Mouse (Mus musculus) gastrocnemius, postnatal 25 days (tissue): ENCODE measurements at regions not wholly inside any gene's neighbourhood (a gene's known extent, or its start where the extent isn't known, plus 50 kb on each side); places are given as distances from the start of the nearest gene placed in this dataset.

Experiments used
- DNase-seq: peaks from one replicate; pipeline ENCODE4 v3.0.0; 2022

DNA sequence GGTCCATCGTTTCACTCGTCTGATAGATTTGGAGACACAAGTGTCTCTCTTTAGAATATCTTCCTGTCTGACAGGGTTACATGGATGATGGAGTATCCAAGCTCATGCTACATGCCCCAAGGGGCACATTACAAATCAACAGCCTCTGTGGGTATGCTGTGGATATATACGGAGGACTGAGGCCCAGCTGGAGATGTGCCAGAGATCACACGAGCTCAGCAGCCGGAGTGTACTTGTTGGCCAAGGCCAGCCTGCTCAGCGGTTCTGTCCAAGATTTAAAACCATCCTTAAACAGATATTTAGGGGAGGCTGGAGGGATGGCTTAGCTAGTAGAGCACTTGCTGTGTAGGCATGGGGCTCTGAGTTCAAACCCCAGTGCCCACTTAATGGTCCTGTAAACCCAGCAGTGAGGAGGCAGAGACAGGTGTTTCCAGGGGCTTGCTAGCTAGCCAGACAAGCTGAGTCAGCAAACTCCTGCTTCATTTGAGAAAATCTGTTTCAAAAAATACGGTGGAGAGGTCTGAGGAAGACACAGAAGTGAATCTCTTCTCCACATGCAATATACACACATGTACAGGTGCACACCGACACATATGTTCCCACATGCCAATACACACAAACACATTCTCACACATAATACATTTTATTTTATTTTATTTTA lies 85.6 kb upstream of the Aldh1b1 start:
- no peak for DNase-seq

GRCm38 (mm10) chr4:45703997-45704396 lies 94.8 kb upstream of the Aldh1b1 start:
- no peak for DNase-seq

DNA sequence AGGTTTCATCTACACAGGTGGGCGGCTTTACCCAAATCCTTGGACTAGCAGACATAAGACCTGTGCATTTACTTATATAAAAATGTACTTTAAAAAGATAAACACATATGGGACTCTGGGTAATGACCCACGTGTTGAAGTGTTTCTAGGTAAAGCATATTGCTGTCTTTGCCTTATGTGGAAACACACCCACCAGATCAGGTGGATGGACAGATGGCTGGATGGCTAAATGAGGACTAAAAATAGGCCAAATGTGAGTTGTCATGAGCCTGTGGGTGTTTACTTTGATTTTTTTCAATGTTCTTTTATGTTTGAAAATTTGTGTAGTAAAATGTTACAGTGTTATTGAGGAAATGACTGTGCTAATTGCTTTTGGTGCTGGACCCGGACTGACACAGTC lies 99.2 kb upstream of the Aldh1b1 start:
- DNase-seq: no peak

- DNase-seq: no peak
Observed at GRCm38 (mm10) chr4:45695239-45695638, 103.6 kb upstream of the Aldh1b1 start.

DNA sequence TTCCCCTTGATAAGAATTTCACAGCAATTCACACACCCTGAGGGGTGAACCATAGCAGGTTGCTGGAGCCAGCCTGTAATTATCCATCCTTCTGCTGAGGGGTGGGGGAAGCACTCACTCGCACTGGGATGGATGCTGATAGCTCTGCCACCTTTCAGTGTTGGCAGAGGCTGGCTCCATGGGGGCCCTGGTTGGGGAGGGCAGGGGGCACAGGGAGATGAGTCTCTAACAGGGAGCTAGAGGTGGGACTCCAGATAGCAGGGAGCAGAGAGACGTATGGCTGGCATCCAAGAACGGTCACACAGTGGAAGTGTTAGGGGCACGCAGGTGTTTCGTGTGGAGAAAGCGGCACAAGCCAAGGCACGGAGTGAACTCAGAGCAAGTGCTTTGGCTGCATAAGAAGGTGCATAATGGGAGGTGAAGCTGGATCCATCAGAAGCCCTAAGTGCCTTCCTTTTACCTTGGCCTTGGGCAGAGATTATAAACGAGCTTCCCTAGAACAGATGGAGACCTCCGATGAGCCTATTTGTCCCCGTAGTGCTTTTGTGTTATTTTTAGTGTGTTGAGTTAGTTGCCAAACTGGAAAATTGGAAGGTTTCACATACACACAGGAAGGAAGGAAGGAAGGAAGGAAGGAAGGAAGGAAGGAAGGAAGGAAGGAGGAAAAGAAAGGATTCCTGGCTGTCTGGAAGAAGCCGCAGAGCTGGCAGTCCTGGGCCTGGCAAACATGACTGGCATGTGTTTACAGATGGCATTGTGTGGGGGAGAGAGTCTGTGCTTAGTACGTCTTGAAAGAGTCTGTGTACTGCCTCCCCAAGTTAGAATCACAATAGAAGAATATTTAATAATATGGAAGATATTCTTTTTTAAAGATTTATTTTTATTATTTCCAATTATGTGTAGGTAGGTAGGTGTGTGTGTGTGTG lies 108.6 kb upstream of the Aldh1b1 start:
- no peak for DNase-seq

DNA sequence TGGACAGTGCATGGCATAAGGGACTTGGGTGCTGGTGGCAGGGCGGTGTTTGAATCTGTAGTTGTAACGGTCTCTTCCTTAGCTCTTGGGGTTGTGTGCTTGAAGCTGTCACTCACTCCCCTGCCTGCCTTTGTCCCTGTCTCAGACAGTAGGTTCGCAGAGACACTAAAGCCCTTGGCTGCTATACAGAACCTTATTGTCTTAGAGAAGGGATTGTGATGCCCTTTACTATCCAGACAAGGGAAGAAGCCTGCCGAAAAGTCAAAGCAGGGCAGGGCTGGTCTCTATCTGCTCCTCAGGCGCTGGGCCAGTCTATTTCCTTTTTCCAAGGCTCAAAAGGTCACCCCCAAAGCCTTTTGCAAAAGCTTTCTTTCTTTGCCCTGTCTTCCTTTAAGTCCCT lies 109.2 kb upstream of the Aldh1b1 start:
- no peak for DNase-seq

GRCm38 (mm10) chr4:45688233-45688632 lies 110.6 kb upstream of the Aldh1b1 start:
- DNase-seq: no peak

GRCm38 (mm10) chr4:45685031-45685430 lies 113.8 kb upstream of the Aldh1b1 start:
- no peak for DNase-seq

DNA sequence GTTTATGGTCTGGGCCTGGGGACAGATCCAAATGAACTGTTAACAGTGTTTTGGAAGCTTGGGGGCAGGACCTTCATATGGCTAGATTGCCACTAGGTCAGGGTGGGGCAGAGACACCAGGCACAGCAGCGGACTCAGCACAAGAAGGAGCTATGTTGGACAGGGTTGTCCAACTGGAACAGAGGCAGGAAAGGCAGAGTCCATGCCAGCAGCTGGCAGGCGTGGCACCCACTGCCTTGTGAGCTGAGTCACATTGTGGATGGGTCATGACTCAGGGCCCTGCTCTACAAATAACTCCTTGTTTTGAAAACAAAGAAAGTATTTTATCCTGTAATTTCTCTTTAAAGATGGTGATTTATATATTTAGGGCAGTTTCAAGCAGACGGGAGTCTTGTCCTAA lies 115.6 kb upstream of the Aldh1b1 start:
- peak; percentile 36 for DNase-seq

- no peak for DNase-seq
Observed at GRCm38 (mm10) chr4:45682746-45683145, 116.1 kb upstream of the Aldh1b1 start.

GRCm38 (mm10) chr4:45676137-45676536 lies 122.7 kb upstream of the Aldh1b1 start:
- DNase-seq: no peak

DNA sequence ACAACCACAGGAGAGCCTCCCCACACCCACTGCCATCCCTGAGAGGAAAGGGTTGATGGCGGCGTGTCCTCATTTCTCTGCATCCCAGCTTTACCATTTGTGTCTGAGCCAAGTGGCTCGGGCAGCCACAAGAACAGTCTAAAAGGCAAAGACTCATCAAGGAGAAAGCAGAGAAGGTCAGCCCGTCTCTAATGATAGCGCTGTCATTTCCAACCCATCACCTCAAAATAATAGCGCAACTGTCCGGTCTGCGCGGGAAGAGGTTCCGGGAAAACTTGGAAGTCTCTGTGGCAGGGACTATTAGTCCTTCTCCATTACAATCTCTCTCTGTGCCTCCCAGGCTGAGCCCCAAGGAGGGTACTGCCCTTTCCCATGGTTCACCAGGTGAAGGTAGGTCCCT lies 124.5 kb upstream of the Aldh1b1 start:
- DNase-seq: no peak

GRCm38 (mm10) chr4:45673081-45673819 lies 125.6 kb upstream of the Aldh1b1 start:
- DNase-seq: no peak

DNA sequence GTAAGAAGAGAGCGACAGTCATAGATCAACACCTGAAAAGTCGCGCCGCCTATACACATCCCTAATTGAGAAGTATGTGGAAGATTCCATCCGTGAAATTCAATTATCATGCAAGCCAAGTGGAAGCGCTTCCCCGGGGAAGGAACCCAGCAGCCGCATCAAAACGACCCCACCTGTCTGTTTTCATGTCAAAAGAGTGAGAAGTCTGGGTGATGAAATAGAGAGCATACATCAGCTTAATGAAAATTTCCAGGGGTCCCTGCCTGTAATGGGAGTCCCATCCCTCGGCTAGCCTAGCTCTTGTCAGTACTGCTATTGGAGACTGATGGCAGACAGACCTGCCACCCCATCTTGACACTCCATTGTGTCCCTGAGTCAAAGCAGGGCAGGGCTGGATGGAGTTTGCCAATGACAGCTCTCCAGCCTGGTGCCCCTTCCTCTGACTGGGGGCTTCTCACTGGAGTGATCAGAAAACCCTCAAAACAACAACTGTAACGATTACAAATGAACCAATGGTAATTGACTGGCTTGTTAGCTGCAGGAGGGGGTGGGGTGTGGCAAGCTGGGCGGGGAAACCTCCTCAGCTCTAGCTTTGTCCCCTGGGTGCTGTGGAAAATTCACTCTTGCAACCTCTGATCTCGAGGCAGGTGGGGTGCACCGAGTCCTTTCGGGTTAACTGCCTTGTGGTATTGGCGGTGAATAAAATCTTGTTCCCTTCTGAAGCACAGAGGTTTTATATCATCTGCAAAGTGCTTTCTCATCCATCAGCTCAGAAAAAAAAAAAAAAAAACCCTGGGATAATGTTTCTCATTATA lies 126.4 kb upstream of the Aldh1b1 start:
- no peak for DNase-seq

- DNase-seq: no peak
Observed at GRCm38 (mm10) chr4:45664372-45664771, 132.1 kb upstream of the Shb start.

- no peak for DNase-seq
Observed at GRCm38 (mm10) chr4:45657350-45657978, 125.2 kb upstream of the Shb start.

- DNase-seq: no peak
Observed at GRCm38 (mm10) chr4:45655780-45656179, 123.5 kb upstream of the Shb start.

DNA sequence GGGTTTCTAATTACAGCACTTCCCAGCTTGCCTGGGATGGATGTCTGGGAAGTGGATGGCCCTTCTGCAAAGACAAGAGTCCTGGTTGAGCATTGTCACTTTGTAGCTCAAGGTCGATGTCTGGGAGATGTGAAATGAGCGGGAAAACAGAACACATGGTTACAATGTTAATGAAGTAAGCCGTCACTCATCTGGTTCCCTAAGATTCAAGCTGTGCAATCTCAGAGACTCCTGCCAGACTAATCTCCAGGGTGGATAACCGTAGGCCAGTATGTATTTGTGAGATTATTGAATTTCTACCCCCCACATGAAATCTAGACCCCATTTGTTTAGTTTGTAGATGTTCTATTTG lies 122.5 kb upstream of the Shb start:
- DNase-seq: no peak

- DNase-seq: no peak
Observed at GRCm38 (mm10) chr4:45654019-45654803, 121.9 kb upstream of the Shb start.

DNA sequence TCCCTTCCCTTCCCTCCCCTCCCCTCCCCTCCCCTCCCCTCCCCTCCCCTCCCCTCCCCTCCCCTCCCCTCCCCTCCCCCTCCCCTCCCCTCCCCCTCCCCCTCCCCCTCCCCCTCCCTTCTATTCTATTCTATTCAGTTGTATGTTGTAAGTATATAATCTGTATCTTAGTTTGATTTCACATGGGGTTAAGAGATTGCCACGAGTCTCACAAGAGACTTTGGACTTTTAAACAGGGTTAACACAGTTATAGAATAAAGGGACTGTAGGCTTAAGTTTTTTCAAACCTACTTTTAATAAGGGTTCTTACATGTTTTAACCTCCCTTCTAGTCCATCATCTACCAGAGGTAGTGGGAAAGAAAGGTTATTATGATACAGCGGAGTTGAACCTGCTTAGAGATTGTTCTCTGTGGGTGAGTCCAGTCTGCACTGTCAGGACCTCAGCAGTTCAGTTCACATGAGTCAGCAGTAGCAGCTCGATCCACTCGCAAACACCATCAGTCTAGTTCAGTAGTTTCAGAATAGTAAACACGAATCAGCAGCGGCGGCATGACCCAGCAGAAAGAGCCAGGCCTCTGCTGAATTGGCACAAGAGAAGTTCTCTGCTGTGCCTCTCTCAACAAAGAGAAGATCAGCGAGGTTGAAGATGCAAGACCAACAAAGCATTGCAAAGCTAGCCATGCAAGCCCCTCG lies 116.8 kb upstream of the Shb start:
- DNase-seq: no peak
